Mouse (Mus musculus) lung, postnatal 4 days (tissue): ENCODE data around the gene Ankar.

Experiments used
- DNase-seq, 2 experiments: peaks; one replicate each; pipeline ENCODE4 v3.0.0; 2021

Ankar gene

DNA sequence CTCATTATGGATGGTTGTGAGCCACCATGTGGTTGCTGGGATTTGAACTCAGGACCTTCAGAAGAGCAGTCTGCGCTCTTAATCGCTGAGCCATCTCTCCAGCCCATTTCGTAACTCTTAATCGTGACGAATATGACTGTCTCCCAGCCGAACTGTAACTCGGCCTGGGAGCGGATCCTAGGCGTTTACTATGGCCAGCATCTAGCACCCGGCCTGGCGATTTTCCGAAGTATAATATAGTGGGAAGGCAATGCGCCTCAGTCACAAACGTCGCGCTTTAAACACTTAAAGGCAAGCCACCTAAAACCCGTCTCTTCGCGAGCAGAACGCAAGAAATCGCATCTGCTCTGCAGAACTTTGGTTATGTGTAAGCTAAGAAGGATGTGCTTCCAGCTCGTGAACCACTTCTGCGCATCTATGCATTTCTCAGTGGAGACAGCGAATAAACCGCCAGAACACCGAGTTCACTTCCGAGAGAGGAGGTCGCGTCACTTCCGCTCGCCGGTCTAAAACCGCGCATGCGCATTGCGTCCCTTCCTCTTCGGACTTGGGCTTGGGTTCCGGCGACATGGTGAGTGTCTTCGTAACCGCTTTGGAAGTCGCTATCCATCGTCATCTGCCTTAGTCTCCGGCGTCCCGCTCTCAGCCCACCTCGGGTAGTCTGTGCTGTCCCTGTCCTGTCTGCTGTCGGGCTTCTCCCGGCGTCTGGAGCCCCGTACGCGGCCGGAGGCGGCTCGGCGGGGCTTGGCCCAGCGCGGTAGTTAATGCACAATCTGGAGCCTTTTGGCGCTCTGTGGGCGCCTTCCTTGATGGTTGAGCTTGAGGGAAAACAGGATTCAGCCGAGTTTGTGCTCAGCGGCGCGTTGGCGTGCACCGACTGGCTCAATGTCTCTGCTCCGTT, 10.6 kb upstream of the Ankar start, which contains the start of gene Rpl37a:
Gene Rpl37a, plus strand, starts transcription at position 538 of the 901 bp plus-strand sequence.
- peak; percentile 96 for DNase-seq

DNA sequence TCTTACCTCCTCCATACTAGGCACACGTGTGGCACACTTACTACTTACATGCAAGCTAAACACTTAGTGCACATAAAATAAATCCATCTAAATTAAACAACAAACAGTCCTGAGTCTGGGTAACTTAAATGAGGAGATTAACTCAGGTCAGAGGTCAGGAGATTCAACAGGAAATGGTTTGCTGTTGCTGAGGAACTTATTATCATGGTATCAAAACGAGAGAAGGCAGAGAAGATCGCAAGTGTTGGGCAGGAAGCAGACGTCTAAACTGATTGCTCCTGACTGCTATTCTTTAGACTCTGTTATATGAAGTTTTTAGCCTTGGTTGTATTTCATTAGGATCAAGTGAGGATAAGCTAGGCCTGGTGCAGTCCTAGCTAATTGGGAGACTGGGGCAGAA, 7.1 kb upstream of the Ankar start:
- no peak for DNase-seq

DNA sequence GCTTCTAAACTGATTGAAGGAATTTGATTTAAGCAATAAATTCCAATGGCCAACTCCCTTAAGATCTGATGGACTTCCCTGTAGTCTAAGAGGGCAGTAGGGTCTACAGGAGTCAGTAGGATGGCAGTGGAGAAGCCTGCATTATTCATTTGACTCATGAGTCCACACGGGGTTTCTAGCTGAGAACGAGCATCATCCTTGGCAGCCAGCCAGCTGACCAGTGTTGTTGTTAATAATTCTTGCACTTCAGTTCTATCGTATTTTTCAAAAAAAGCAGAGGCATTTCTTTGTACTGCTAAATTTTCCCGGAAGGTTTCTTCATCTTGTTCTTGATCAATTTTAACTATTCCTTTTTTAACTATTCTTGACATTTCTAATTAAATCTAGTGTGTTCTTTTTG, 1.7 kb downstream of the Ankar start:
- DNase-seq = peak in 1 of 2 experiments; percentile 34

DNA sequence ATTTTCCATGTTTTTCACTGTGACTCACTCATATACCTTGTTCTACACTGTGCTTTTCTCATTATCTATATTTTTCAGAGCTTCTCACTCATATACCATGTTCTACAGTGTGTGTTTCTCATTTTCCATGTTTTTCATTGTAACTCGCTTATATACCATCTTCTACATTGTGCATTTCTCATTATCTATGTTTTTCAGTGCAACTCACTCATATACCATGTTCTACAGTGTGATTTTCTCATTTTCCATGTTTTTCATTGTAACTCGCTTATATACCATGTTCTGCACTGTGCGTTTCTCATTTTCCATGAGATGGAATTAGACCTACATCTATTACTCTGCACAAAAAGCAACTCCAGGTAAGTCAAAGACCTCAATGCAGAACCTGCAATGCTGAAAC, 4.1 kb downstream of the Ankar start:
- DNase-seq = no peak

DNA sequence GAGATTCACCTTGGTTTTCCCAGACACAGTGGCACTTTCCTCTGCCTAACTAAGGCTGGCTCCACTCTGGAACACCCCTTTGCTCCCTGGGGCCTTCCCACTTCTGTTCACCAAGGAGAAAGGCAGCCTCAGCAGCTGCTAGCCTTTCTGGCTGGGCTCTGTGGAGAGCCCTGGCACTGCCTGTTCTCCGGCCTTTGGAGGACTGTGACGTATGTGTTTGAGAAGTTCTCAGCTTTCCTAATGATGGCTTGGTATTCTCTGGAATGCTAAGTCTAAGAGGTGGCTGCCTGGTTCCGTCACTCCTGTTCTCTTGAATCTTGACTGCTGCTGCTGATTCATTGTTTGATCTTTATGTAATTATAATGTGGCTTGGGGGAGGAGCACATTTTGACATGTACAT, 27.3 kb downstream of the Ankar start:
- DNase-seq = peak; percentile 44 to 60

DNA sequence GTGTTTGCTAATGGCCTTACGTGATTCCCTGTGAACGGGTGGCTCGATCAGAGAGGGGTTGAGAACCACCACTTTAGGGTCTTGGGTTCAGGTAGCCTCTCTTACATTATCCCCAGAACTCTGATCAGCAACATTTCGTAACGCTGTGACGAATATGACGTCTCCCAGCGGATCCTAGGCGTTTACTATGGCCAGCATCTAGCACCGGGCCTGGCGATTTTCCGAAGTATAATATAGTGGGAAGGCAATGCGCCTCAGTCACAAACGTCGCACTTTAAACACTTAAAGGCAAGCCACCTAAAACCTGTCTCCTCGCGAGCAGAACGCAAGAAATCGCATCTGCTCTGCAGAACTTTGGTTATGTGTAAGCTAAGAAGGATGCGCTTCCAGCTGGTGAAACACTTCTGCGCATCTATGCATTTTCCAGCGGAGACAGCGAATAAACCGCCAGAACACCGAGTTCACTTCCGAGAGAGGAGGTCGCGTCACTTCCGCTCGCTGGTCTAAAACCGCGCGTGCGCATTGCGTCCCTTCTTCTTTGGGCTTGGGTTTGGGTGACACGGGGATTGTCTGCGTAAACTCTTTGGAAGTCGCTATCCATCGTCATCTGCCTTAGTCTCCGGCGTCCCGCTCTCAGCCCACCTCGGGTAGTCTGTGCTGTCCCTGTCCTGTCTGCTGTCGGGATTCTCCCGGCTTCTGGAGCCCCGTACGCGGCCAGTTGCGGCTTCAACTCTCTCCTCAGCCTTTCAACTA, 59.5 kb downstream of the Ankar start:
- peak; percentile 42 to 64 for DNase-seq

DNA sequence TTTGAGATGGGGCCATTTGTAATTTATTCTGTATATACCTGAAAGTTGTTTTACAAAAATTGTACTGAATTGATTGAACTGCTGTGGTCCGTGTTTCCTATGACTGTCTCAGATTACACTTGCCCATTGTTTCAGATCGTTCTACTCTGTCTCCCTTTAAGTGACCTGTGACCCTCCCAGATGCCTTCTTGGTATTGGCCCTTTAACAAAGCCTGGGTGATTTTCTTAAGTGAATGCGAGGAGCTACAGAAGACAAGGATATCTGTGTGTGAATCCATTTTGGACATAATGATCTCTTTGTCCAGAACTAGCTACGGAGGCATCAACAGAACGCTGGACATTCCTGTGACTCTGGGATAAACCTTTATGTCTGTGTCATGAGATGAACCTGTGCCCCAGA, 65.2 kb downstream of the Ankar start:
- DNase-seq = no peak

DNA sequence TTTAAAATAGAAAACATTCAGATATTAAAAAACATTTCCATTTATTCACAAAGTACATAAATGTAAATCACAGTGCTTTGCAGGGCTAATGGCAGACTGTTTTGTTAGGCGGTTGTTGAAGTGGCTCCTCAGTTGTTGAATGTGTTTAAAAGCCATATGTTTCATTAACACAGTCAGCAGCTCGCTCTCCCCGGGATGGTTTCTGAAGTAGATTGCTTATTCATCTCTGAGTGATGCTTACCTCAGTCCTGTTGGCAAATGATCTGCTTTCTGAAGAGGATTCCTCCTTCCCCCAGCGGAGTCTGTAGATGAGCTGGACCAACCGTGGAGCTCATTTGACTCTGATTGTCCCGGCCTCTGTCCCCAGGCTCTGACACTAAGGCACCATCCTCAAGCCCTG, 88.2 kb downstream of the Ankar start:
- DNase-seq = no peak

DNA sequence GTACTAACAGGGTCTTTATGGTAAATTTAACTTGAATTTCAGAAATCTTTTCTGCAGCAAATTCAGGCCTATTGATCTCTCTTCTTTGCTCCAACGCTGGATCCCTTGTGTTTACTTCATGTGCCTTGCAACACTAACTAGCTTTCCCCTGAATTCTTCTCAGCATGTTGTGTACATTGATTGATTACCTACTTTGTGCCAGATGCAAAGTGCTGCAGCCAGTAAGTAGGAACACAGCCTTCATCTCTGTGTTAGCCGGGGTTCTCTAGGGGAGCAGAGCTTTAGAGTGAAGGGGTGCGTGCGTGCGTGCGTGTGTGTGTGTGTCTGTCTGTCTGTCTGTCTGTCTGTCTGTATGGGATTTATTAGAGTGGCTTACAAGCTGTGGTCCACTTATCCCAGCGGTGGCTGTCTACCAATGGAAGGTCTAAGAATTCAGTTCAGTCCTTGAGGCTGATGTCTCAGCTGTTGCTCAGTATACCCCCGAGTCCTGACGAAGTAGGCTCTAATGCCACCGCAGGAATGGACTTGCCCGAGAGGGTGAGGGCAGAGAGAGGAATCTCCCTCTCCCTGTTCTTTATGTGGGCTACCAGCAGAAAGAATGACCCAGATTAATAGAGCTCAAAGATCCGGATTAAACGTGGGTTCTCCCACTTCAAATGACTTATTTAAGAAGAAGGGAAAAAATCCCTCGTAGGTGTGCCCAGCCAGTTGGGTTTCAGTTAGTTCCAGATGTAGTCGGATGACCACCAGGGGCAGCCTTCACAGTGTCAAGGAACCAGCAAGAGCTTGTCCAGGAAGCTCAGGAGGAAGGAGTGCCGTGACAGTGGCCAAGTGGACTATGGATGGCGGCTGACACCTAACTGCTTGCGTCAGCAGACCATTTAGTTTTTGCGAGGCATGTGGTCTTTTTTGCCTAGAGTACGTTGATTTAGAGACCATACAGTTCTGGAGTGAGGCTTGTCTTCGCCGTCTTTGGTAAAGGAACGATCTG, 90.2 kb downstream of the Ankar start:
- DNase-seq = no peak

DNA sequence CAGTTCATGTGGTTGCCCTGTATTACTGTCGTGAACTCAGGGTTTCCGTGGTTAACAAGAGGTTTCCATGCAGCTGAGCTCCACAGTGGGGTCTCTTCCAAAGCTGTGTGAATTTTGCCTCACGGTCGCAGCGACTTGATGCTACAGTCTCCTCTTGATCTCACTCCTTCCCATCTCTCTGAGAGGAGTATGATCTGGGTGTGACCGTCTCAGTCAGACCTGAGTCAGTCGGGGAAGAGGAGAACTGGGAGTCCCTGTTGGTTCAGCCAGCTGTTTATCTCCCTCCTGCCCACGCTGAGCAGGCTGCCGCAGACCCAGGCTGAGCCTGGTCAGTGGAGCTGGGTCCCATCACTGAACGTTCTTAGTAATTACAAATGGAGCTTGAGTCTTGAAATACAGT, 91.2 kb downstream of the Ankar start:
- no peak for DNase-seq

DNA sequence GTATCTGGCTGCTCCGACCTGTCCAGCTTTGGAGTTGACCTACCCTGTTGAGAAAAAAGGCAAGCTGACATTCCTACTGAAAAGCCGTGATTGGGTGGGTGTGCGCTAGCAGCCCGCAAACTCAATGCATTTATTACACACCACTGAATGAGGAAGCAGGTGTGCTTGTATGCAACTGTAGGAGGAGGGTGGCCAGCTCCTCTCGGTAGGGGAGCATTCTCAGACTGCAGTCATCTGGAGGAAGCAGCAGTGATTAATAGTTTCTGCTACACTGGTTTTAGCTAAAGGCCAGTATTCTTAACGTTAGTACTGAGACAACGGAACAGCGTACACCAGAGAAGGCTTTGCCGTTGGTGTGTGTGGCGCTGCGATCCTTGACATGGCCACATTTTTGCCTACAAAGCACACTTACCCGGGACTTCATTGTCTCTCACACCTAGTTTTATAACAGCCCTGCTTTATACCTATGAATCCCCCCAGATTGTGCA, 94.1 kb downstream of the Ankar start:
- DNase-seq = no peak

DNA sequence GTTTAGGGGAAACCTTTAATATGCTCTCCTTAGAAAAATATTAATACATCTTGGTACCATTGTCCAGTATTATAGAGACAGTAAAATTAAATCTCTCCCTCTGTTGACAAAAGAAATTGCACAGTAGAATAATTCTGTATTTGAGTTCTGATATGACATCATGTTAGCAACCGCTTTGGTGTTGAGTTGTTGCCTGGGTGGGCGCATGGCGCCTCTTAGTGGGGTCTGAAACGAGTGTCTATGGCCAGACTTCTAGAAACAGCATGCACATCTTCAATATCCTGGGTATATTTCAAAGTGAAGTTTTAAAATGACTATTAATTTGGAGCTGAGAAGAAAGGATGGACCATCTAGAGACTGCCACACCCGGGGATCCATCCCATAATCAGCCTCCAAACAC, 97.6 kb downstream of the Ankar start:
- no peak for DNase-seq

DNA sequence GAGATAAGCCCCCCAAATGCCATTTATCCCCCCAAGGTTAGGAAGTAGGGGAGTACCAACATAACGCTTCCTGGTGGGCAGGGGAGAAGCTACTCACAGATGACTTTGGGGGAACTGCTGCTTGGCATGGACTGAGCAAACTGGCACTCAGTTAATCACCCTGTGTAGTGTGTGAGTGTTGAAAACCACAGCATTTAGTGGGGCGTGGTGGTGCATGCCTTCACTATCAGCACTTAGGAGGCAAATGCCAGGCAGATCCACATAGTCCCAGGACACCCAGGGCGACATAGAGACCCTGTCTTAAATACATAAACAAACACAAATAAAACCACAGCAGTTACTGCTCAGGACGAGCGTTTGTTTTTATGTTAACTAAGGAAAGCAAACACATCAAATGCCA, 98.2 kb downstream of the Ankar start:
- DNase-seq = no peak

DNA sequence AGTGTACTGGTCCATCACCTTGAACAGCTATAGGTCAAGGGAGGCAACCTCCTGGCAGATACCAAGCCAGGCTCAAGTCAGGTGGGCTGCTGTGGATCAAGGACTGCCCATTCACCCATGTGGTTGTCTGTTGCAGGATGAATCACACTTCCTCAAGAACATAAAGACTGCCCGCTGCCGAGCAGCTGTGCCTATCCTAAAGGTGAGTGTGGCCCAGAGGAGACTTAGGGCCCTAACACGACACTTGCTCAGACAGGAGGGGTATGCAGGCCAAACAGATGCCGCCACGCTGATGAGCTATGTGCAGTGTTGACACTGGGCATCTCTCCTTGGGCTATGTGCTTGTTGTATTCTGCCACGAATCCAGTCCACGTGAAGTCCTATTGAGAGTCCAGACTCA, 99.1 kb downstream of the Ankar start:
- no peak for DNase-seq

DNA sequence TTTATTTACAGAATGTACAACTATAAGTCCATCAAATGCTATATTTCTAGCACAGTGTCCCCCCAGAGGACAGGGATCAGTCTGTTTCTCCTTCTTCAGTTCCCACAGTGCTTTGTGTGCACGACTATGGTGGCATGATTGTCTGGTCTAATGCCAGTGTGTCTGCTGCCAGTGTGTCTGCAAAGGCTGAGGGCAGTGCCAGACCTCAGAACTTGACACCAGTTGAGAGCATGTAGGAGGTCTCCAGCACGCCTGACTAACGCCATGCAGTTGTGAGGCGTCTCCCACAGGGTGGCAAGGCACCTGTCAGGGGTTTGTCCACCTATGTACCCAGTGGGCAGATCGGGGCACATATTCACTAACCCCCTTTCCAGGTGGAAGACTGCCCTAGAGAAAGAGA, 99.6 kb downstream of the Ankar start:
- DNase-seq = no peak

DNA sequence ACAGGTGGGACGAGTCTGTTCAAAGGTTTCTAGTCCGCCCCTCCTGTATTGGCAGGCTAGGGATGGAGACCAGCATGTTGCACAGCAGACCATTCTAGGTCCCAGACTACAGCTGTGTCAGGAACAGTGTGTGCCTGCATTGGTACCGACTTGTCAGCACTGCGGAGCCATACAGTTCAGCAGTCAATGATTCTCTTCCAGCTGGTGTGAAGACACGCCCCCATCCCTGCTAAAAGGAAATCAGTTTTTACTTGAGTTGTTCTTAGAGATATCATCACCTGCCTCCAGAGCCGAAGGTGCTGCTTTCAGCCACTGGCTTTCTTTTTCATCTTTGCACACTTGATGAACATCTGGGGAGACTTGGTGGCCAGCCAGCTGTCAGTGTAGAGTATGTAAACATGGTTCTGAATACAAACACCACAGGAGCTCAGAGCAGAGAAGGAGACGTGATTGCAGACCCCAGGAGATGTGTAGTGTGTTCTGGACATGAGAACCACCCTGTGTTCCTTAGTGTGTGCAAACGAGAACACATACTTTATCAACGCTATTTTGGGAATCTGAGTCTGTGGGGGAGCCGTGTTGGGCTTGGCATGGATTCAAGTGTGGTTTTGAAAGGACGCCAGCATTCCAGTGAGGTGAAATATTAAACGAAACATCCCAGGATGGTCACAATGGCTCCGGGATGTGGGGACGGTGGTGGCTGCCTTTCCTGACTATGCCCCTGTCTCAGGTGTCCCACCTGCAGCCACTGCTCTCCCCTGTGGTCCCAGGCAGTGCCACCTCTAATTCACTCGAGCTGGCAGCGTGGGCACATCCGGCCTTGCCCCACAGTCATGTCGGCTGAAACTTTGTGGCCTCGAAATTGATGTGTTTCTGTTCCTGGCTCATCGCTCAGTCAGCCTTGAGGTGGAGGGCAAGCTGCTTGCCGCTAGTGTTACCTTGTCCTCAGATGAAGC, 101.0 kb downstream of the Ankar start:
- peak; percentile 75 to 79 for DNase-seq

DNA sequence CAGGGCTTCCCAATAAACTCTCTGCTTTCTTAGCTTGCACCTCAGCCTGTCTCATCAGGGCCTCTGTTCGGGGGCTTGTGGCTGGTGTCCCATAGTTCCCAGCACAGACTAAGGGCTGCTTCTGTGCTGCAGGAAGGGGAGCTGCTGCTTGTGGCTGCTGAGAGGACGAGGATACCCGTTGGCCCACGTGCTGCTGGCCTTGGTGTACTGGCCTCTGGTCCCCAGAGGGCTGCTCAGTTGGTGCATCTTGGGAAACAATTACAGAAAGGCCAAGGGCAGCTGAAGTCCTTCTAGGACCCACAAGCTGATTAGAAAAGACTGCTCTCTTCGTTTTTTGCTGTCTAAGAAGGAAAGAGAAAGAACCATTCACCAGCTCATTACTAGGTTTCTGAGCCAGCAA, 104.1 kb downstream of the Ankar start:
- peak in 1 of 2 experiments; percentile 58 for DNase-seq

DNA sequence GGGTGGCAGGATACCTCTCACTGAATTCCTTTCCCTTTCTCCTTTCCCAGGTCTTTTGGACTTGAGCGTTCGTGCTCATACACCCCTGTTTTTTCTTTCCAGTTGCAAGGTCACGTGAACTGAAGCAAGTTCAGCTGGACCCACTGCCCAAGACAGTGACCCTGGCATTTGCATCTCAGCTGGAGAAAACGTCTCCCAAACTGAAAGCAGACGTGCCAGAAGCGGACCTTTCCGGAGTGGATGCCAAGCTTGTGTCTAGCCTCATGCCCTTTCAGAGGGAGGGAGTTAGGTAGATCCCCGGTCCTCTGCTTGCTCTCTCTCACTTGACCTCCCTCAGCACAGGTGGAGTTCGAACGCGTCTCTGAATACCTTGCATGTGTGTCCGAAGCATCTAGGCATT, 104.7 kb downstream of the Ankar start:
- no peak for DNase-seq

DNA sequence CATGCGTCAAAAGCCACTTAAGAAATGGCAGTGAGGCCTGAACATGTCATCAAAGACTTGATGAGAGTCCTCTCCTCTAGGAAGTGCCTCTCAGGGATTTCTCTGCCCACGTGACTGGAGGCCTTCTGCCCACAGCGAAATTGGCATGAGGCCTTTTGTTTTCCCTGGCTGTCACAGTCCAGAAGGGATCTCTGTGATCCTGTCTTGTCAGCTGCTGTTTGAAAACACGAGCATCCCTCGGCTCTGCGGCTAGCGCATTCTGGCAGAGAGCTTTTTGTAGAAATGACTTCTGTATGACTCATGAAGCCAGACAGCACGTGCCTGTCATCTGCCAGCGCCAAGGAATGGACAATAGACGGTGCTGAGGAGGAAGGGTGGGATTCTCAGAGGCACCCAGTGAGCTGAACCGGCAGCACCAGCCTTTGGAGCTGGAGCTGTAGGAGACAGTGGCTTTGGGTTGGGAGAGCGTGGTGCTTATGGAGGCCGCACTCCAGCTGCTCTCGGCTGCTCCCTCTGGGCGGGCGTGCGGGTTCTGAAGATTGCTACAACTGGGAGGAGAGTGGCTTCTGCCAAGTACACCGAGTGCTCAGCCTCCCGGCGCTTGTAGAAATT, 106.9 kb downstream of the Ankar start:
- DNase-seq = peak; percentile 65 to 88
